10 mouse cellular contexts compared by ENCODE assay signal in the genomic region with DNA sequence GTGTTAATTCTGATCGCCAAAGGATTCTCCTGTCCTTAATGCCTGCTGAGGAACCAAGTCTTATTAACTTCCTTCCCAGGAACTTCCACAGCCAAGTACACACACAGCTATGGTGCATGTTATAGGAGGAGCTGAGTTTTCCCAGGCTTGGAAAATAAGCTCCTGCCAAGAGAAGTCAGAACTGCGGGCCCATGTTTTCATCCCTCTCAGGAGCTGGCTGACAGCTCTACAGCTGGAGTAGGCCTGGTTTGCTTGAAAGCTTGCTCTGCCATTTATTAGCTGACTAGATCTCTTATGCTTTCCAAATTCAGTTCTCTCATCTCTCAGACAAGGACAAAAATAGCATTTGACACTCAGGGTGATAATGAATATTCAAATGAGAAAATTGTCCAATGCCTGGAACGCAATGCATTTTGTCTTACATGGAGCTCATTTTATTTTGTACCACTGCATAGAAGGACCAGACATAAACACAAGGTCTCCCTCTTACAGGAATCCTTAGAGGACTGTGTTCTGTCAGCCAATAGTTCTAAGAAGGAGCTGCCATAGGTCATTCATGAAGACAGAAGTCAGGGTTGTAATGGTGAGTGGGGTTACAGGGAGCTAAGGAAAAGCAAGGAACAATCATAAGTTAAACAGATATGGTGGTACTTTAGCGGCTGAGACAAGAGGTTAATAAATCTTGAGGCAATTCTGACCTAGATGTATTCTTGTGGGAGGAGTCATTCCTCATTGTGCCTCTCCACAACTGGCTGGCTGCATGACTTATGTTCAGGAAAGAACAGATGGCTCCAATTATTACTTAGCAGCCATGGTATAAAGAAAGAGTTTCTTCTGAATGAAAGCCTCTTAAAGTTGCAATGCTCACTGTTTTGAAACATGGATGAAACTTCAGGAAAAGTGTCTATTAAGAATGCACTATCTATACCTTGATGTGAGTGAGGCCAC.
A peak's percentile ranks its signal among the peaks of the same experiment; 100 is the strongest.
DNase-seq lines count a peak whose midpoint lies in the region; ATAC-seq lines count a peak whose summit lies in the region.
"Had no signal": no experiment of that assay in that cellular context is flagged by ENCODE, and none has a peak within 500 bp of the region (broad histone marks: within the 10 kb centered on the region; RNA-seq: fewer than 3 reads in every experiment).

No protein-coding gene starts in this region.

- no peaks in the 10 kb centered on the region for H3K4me1 ChIP-seq in heart, embryonic 12.5 days (replicated peaks)
- H3K4me1 ChIP-seq in liver, embryonic 11.5 days (replicated peaks; ENCODE audit: control insufficient read depth, insufficient read depth, low read length) = no peaks in the 10 kb centered on the region
- H3K4me1 ChIP-seq: midbrain, embryonic 12.5 days had no signal

- 68% methylated on average over 4 of the region's 4 CpGs for WGBS in heart, embryonic 12.5 days
- WGBS in liver, embryonic 11.5 days = 65% methylated on average over 4 of the region's 4 CpGs

- H3K36me3 ChIP-seq in heart, embryonic 12.5 days = no peaks in the 10 kb centered on the region
- H3K36me3 ChIP-seq in liver, embryonic 11.5 days (ENCODE audit: control insufficient read depth, insufficient read depth, low read length) = no peaks in the 10 kb centered on the region
- H3K36me3 ChIP-seq: midbrain, embryonic 12.5 days had no signal

- no peak overlapping the region for H3K27ac ChIP-seq in heart, embryonic 12.5 days (ENCODE audit: poor library complexity, severe bottlenecking)
- H3K27ac ChIP-seq in liver, embryonic 11.5 days (ENCODE audit: low read depth, low read length) = no peak overlapping the region
- H3K27ac ChIP-seq: midbrain, embryonic 12.5 days had no signal

- no peak overlapping the region for H3K4me3 ChIP-seq in heart, embryonic 12.5 days
- no peak overlapping the region for H3K4me3 ChIP-seq in liver, embryonic 11.5 days (ENCODE audit: low read depth, low read length)
- H3K4me3 ChIP-seq: midbrain, embryonic 12.5 days had no signal

- peak; percentile 38 to 47 for DNase-seq in heart, adult 9 months (ENCODE audit: low spot score in 2 of 2)
- DNase-seq in urinary bladder, postnatal 14 days (ENCODE audit: low spot score) = peak; percentile 3
- DNase-seq in urinary bladder, adult 2 months (ENCODE audit: low spot score) = no peak
- peak; percentile 21 for DNase-seq in heart, postnatal 4 days
- no peak for DNase-seq in liver, embryonic 11.5 days (ENCODE audit: low spot score)
- no peak for DNase-seq in adrenal gland, postnatal 10 days
- no peak for DNase-seq in adrenal gland, postnatal 25 days
- DNase-seq: liver had no signal

- no peaks in the 10 kb centered on the region for H3K27me3 ChIP-seq in heart, embryonic 12.5 days (replicated peaks)
- H3K27me3 ChIP-seq in liver, embryonic 11.5 days (replicated peaks; ENCODE audit: control insufficient read depth, insufficient read depth, low read length) = no peaks in the 10 kb centered on the region
- H3K27me3 ChIP-seq: midbrain, embryonic 12.5 days had no signal

- H3K4me2 ChIP-seq in heart, embryonic 12.5 days = no peak overlapping the region
- H3K4me2 ChIP-seq in liver, embryonic 11.5 days = no peak overlapping the region
- H3K4me2 ChIP-seq: midbrain, embryonic 12.5 days had no signal

- ATAC-seq in heart, embryonic 12.5 days (ENCODE audit: insufficient number of reproducible peaks, low FRiP score) = no peak
- ATAC-seq in liver, embryonic 11.5 days (replicated peaks; ENCODE audit: low FRiP score) = no peak

- no peaks in the 10 kb centered on the region for H3K9me3 ChIP-seq in heart, embryonic 12.5 days (replicated peaks)
- no peaks in the 10 kb centered on the region for H3K9me3 ChIP-seq in liver, embryonic 11.5 days (ENCODE audit: control insufficient read depth, low read length)
- H3K9me3 ChIP-seq: midbrain, embryonic 12.5 days had no signal

- no peak overlapping the region for H3K9ac ChIP-seq in heart, embryonic 12.5 days
- H3K9ac ChIP-seq in liver, embryonic 11.5 days (ENCODE audit: low read depth, low read length) = no peak overlapping the region
- H3K9ac ChIP-seq: midbrain, embryonic 12.5 days had no signal

Comparison
In these comparisons a context has a peak if more than half of its experiments do, and no peak if none do; other contexts are left out.
1. DNase-seq: peak in heart, adult 9 months (2 of 2), urinary bladder, postnatal 14 days (single experiment) and heart, postnatal 4 days (single experiment); none in urinary bladder, adult 2 months (single experiment), liver, embryonic 11.5 days (single experiment), adrenal gland, postnatal 10 days (single experiment) and adrenal gland, postnatal 25 days (single experiment).